20 mouse cellular contexts compared by ENCODE assay signal in genomic region chr11:45925436-45925835, GRCm38 (mm10). TPM values are rescaled to one million over a fixed set of nuclear protein-coding genes. Genes with fewer than 3 reads are reported as not detected.
A peak's percentile ranks its signal among the peaks of the same experiment; 100 is the strongest.
DNase-seq lines count a peak whose midpoint lies in the region; ATAC-seq and TF ChIP-seq lines count a peak whose summit lies in the region.
"Had no signal": no experiment of that assay in that cellular context is flagged by ENCODE, and none has a peak within 500 bp of the region (broad histone marks: within the 10 kb centered on the region; RNA-seq: fewer than 3 reads in every experiment).

No protein-coding gene starts in this region.

- intact Hi-C loops in left cerebral cortex, postnatal 14 days (cut with DNase I): loop anchor here (5.0 kb wide), 1 partner anchor 1338 kb away; no protein-coding TSS in a partner anchor

- H3K27me3 ChIP-seq in hindbrain, embryonic 11.5 days (ENCODE audit: control insufficient read depth, insufficient read depth, low read length): no peaks in the 10 kb centered on the region
- H3K27me3 ChIP-seq in hindbrain, postnatal 0 days (ENCODE audit: insufficient read depth, low read length): no peaks in the 10 kb centered on the region
- no peaks in the 10 kb centered on the region for H3K27me3 ChIP-seq in embryonic facial prominence, embryonic 11.5 days (ENCODE audit: control insufficient read depth, insufficient read depth, low read length)
- no peaks in the 10 kb centered on the region for H3K27me3 ChIP-seq in midbrain, embryonic 12.5 days

- H3K4me2 ChIP-seq in hindbrain, embryonic 11.5 days (replicated peaks; ENCODE audit: low read depth, low read length): no peak overlapping the region
- no peak overlapping the region for H3K4me2 ChIP-seq in hindbrain, postnatal 0 days (ENCODE audit: low read depth, low read length)
- H3K4me2 ChIP-seq in embryonic facial prominence, embryonic 11.5 days (ENCODE audit: low read depth, low read length): no peak overlapping the region
- H3K4me2 ChIP-seq in midbrain, embryonic 12.5 days (replicated peaks): no peak overlapping the region

- no peaks in the 10 kb centered on the region for H3K36me3 ChIP-seq in hindbrain, embryonic 11.5 days (ENCODE audit: control insufficient read depth, insufficient read depth, low read length)
- H3K36me3 ChIP-seq in hindbrain, postnatal 0 days (ENCODE audit: insufficient read depth, low read length): peaks cover 8% of the 10 kb centered on the region; the same call in 1 of the 2 replicates
- no peaks in the 10 kb centered on the region for H3K36me3 ChIP-seq in embryonic facial prominence, embryonic 11.5 days (replicated peaks; ENCODE audit: control insufficient read depth, insufficient read depth, low read depth, low read length)
- peaks cover 7% of the 10 kb centered on the region; the same call in 1 of the 2 replicates for H3K36me3 ChIP-seq in midbrain, embryonic 12.5 days

- H3K9me3 ChIP-seq in hindbrain, embryonic 11.5 days (ENCODE audit: control insufficient read depth, low read length): no peaks in the 10 kb centered on the region
- H3K9me3 ChIP-seq in hindbrain, postnatal 0 days (ENCODE audit: low read length): no peaks in the 10 kb centered on the region
- no peaks in the 10 kb centered on the region for H3K9me3 ChIP-seq in embryonic facial prominence, embryonic 11.5 days (replicated peaks; ENCODE audit: control insufficient read depth, low read length)
- no peaks in the 10 kb centered on the region for H3K9me3 ChIP-seq in midbrain, embryonic 12.5 days

- no peak overlapping the region for H3K4me3 ChIP-seq in hindbrain, embryonic 11.5 days (ENCODE audit: low read depth, low read length)
- H3K4me3 ChIP-seq in hindbrain, postnatal 0 days (ENCODE audit: low read length): no peak overlapping the region
- H3K4me3 ChIP-seq in embryonic facial prominence, embryonic 11.5 days (ENCODE audit: low read depth, low read length): no peak overlapping the region
- no peak overlapping the region for H3K4me3 ChIP-seq in midbrain, embryonic 12.5 days
- H3K4me3 ChIP-seq: erythroblast, embryonic 14.5 days had no signal

- 47% methylated on average over 6 of the region's 6 CpGs for WGBS in hindbrain, embryonic 11.5 days
- 54% methylated on average over 6 of the region's 6 CpGs for WGBS in hindbrain, postnatal 0 days
- 30% methylated on average over 6 of the region's 6 CpGs for WGBS in embryonic facial prominence, embryonic 11.5 days
- WGBS in midbrain, embryonic 12.5 days: 52% methylated on average over 6 of the region's 6 CpGs

- H3K27ac ChIP-seq in hindbrain, embryonic 11.5 days (ENCODE audit: low read depth, low read length): 0 out of 2 replicates have a peak overlapping the region, but pooled peaks have one; percentile 3
- no peak overlapping the region for H3K27ac ChIP-seq in hindbrain, postnatal 0 days
- H3K27ac ChIP-seq in embryonic facial prominence, embryonic 11.5 days (replicated peaks; ENCODE audit: low read depth, low read length): no peak overlapping the region
- H3K27ac ChIP-seq in midbrain, embryonic 12.5 days (replicated peaks): peak overlapping the region; percentile 70

- H3K4me1 ChIP-seq in hindbrain, embryonic 11.5 days (replicated peaks; ENCODE audit: control insufficient read depth, insufficient read depth, low read length): peaks cover 6% of the 10 kb centered on the region; the same call in 1 of the 2 replicates
- H3K4me1 ChIP-seq in hindbrain, postnatal 0 days (ENCODE audit: insufficient read depth, low read length): no peaks in the 10 kb centered on the region
- H3K4me1 ChIP-seq in embryonic facial prominence, embryonic 11.5 days (ENCODE audit: control insufficient read depth, insufficient read depth, low read length): peaks cover 4% of the 10 kb centered on the region; the same call in 1 of the 2 replicates
- H3K4me1 ChIP-seq in midbrain, embryonic 12.5 days: peaks cover 8% of the 10 kb centered on the region

- H3K9ac ChIP-seq in hindbrain, embryonic 11.5 days (ENCODE audit: low read depth, low read length): no peak overlapping the region
- no peak overlapping the region for H3K9ac ChIP-seq in hindbrain, postnatal 0 days (replicated peaks; ENCODE audit: low read length)
- no peak overlapping the region for H3K9ac ChIP-seq in embryonic facial prominence, embryonic 11.5 days (replicated peaks; ENCODE audit: low read length)
- no peak overlapping the region for H3K9ac ChIP-seq in midbrain, embryonic 12.5 days (replicated peaks)

- TF ChIP-seq CTCF in hindbrain, postnatal 0 days (IDR thresholded peaks at IDR 0.05; ENCODE audit: low read depth): no peak

- DNase-seq in hindbrain, embryonic 11.5 days (ENCODE audit: low spot score): peak; percentile 30
- DNase-seq in hindbrain, postnatal 0 days (ENCODE audit: low spot score): no peak
- DNase-seq in embryonic facial prominence, embryonic 11.5 days (ENCODE audit: low spot score): peak; percentile 6
- peak; percentile 74 for DNase-seq in retina, embryonic 14.5 days (ENCODE audit: low spot score)
- DNase-seq in left cerebral cortex, postnatal 14 days (ENCODE audit: low spot score in 2 of 2): no peak
- no peak for DNase-seq in spleen, adult 18-20 months
- DNase-seq: adrenal gland, postnatal 10 days; B cell, adult 2 months; cerebellum, adult 2 months; gastrocnemius, postnatal 14 days; kidney, adult 9 months; lung, adult 18-20 months; lung, postnatal 36 days; right cerebral cortex, adult 18-20 months had no signal

- ATAC-seq in hindbrain, embryonic 11.5 days (ENCODE audit: low FRiP score): peak; percentile 52
- no peak for ATAC-seq in hindbrain, postnatal 0 days
- ATAC-seq in embryonic facial prominence, embryonic 11.5 days (replicated peaks; ENCODE audit: insufficient number of reproducible peaks, low FRiP score, low TSS enrichment, low read depth): no peak
- peak; percentile 36; the same call in 1 of the 2 replicates for ATAC-seq in midbrain, embryonic 12.5 days (ENCODE audit: low FRiP score, low read depth)

RNA-seq across cellular contexts. Expression of gene Lsm11, which starts 19.3 kb away (rescaled TPM):
- 10.6 and 12.0 TPM in 2 replicates for polyA plus RNA-seq in hindbrain, embryonic 11.5 days (2014; fragmentation: Nextera tagmentation; extraction: Ambion mirVana)
- 92.6 and 96.2 TPM in 2 replicates for total RNA-seq in hindbrain, postnatal 0 days (2014; rRNA removed)
- 27.5 and 31.0 TPM in 2 replicates for polyA plus RNA-seq in hindbrain, postnatal 0 days (2015; fragmentation: Nextera tagmentation; extraction: Ambion mirVana)
- polyA plus RNA-seq in embryonic facial prominence, embryonic 11.5 days (2014; fragmentation: Nextera tagmentation; extraction: Ambion mirVana): 8.0 and 8.6 TPM in 2 replicates
- polyA plus RNA-seq in midbrain, embryonic 12.5 days (2016; fragmentation: Nextera tagmentation; extraction: Ambion mirVana): 13.9 and 16.4 TPM in 2 replicates
- total RNA-seq in left cerebral cortex, postnatal 14 days (2021): 10 to 100 TPM; 71.1 to 85.1 TPM

RNA-seq across cellular contexts. Expression of gene Thg1l, which starts 29.9 kb away (rescaled TPM):
- 13.1 and 15.7 TPM in 2 replicates for polyA plus RNA-seq in hindbrain, embryonic 11.5 days (2014; fragmentation: Nextera tagmentation; extraction: Ambion mirVana)
- total RNA-seq in hindbrain, postnatal 0 days (2014; rRNA removed): 11.4 and 13.3 TPM in 2 replicates
- polyA plus RNA-seq in hindbrain, postnatal 0 days (2015; fragmentation: Nextera tagmentation; extraction: Ambion mirVana): 8.8 and 10.6 TPM in 2 replicates
- 13.8 and 14.8 TPM in 2 replicates for polyA plus RNA-seq in embryonic facial prominence, embryonic 11.5 days (2014; fragmentation: Nextera tagmentation; extraction: Ambion mirVana)
- polyA plus RNA-seq in midbrain, embryonic 12.5 days (2016; fragmentation: Nextera tagmentation; extraction: Ambion mirVana): 12.6 and 14.3 TPM in 2 replicates
- 1 to 10 TPM; 7.4 to 10.0 TPM for total RNA-seq in left cerebral cortex, postnatal 14 days (2021)

RNA-seq across cellular contexts. Expression of gene Sox30, which starts 54.7 kb away (rescaled TPM):
- 0.15 and 0.25 TPM in 2 replicates for polyA plus RNA-seq in hindbrain, embryonic 11.5 days (2014; fragmentation: Nextera tagmentation; extraction: Ambion mirVana)
- total RNA-seq in hindbrain, postnatal 0 days (2014; rRNA removed): 0.93 TPM in 1 of 2 replicates, not detected in the other
- 0.08 and 0.09 TPM in 2 replicates for polyA plus RNA-seq in hindbrain, postnatal 0 days (2015; fragmentation: Nextera tagmentation; extraction: Ambion mirVana)
- 0.22 and 0.25 TPM in 2 replicates for polyA plus RNA-seq in embryonic facial prominence, embryonic 11.5 days (2014; fragmentation: Nextera tagmentation; extraction: Ambion mirVana)
- 0.24 and 0.37 TPM in 2 replicates for polyA plus RNA-seq in midbrain, embryonic 12.5 days (2016; fragmentation: Nextera tagmentation; extraction: Ambion mirVana)
- total RNA-seq in left cerebral cortex, postnatal 14 days (2021): under 1 TPM; 0.15 to 0.25 TPM
- total RNA-seq: common myeloid progenitor, adult 5-6 weeks had no signal
- polyA plus RNA-seq: erythroblast, embryonic 14.5 days; heart, embryonic 16.5 days; large intestine, adult 2 months; liver, adult 2 months had no signal

Comparison
In these comparisons a context has a peak if more than half of its experiments do, and no peak if none do; other contexts are left out.
1. ATAC-seq: peak in hindbrain, embryonic 11.5 days (single experiment) and midbrain, embryonic 12.5 days (single experiment); none in hindbrain, postnatal 0 days (single experiment) and embryonic facial prominence, embryonic 11.5 days (single experiment).
2. DNase-seq: peak in hindbrain, embryonic 11.5 days (single experiment), embryonic facial prominence, embryonic 11.5 days (single experiment) and retina, embryonic 14.5 days (single experiment); none in hindbrain, postnatal 0 days (single experiment), left cerebral cortex, postnatal 14 days (0 of 2) and spleen, adult 18-20 months (0 of 2).
3. H3K27ac ChIP-seq: peak in hindbrain, embryonic 11.5 days (single experiment) and midbrain, embryonic 12.5 days (single experiment); none in hindbrain, postnatal 0 days (single experiment) and embryonic facial prominence, embryonic 11.5 days (single experiment).